Mouse (Mus musculus): Measurements from ENCODE around the gene Zfp324. TPM values are rescaled to one million over a fixed set of nuclear protein-coding genes. Genes with fewer than 3 reads are reported as not detected.

Gene Zfp324
- polyA plus RNA-seq, 1 experiment from 2014 or later, result 13.6 TPM

DNA sequence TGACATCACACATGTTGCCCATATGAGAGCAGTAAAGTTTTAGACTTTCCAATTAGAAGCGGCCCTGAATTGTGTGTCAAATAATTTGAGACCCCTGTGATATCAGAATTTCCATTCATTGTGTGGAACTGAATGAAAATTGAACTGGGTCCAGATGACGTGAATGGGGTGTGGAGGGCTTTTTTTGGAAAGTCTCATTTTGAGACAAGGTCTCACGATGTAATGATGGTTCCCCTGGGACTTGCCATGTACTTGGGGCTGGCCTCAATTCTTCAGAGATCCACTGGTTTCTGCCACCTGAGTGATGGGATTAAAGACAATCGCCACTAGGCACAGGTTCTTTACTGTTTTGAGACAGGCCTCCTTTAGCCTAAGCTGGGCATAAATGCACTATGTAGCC is 25.0 kb upstream of the Zfp324 start:
- Histone ChIP-seq H3K27ac (replicated peaks) (no peak overlapping the region), H3K4me2 (no peak overlapping the region), H3K4me3 (no peak overlapping the region), H3K27me3 (no peaks in the 10 kb centered on the region), H3K4me1 (replicated peaks) (no peaks in the 10 kb centered on the region), H3K9me3 (no peaks in the 10 kb centered on the region), H3K9ac (no peak overlapping the region), H3K36me3 (no peaks in the 10 kb centered on the region)
- WGBS, result 85% methylated on average over 4 of the region's 4 CpGs
- ATAC-seq (ENCODE audit: low FRiP score, low read depth), result no peak

DNA sequence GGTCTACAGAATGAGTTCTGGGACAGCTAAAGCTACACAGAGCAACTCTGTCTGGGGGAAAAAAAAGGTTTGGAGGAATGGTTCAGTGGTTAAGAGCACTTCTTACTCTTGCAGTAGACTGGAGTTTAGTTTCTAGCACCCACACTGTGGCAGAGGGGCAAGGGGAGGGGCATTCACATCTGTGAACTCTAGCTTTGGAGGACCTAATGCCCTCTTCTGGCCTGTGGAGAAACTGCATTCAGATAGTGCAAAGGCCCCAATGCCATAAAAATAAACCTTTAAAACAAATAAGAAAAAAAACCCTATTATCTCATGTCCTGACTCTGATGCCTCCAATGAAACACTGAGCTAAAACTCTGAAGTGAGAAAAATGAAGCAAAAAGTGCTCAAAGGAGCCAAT is 22.1 kb upstream of the Zfp324 start:
- Histone ChIP-seq H3K4me3 (no peak overlapping the region), H3K27me3 (no peaks in the 10 kb centered on the region), H3K36me3 (no peaks in the 10 kb centered on the region), H3K4me1 (replicated peaks) (no peaks in the 10 kb centered on the region), H3K9me3 (no peaks in the 10 kb centered on the region), H3K4me2 (no peak overlapping the region), H3K27ac (replicated peaks) (no peak overlapping the region), H3K9ac (no peak overlapping the region)
- no peak for ATAC-seq (ENCODE audit: low FRiP score, low read depth)

DNA sequence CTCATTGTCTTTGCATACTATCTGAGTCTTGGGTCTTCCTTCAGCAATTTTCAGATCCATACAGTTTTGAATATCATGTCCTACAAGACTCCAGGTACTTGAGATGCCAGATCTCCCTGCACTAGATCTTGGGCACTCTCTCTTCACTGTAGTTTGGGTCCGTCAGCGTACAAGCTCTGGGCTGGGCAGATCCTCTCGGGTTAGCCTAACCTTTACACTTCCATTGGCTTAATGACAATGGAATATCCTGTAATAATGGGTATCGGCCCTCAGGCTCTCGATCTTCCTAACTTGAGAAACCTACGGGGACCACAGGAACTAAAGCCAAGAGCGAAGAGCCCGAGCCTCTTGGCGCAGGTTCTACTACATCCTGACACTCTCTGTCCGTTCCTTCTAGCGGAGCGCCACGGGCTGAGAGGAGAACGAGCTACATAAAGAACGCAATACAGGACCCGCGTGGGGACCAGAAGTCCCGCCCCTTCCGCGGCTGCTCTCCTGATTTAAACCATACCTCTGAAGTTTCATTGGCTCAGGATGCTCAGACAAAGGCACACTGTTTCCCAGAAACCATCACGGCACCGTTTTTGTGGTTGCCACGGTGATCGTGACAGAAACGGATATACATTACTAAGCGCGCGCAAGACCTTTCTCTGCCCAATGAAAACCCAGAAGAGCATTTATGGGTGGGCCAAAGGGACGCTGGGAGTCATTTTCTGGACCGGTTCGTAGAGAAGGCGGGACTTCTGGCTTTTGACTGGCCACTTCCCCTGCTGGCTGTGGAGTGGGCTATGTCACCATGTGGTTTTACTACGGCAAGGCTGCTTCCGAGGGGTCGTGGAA is 16.4 kb upstream of the Zfp324 start:
- WGBS, result 8% methylated on average over 35 of the region's 35 CpGs
- Histone ChIP-seq H3K4me1 (replicated peaks) (peaks cover 8% of the 10 kb centered on the region), H3K9me3 (no peaks in the 10 kb centered on the region), H3K36me3 (no peaks in the 10 kb centered on the region), H3K4me3 (peak overlapping the region; percentile 47), H3K27me3 (no peaks in the 10 kb centered on the region), H3K27ac (replicated peaks) (peak overlapping the region; percentile 85), H3K9ac (peak overlapping the region; percentile 48), H3K4me2 (peak overlapping the region; percentile 79)
- ATAC-seq (ENCODE audit: low FRiP score, low read depth), result peak; percentile 98

DNA sequence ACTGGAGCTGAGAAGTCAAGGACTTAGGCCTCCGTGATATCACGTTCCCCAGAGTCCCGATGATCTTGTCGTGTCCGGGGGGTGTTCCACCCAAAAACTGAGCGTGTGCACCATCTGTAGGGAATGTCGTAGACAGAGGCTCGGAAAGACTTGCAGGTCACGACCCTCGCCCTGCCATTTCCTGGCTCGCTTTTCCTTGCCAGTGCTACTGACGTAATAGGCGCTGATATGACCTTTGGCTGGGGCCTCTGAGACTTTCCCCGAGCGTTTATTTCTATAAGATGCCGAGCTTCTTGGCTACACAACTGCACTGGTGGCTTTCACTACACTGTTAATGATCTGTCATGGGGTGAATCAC is 15.8 kb upstream of the Zfp324 start:
- Histone ChIP-seq H3K4me3 (peak overlapping the region; percentile 47), H3K9ac (peak overlapping the region; percentile 48), H3K4me1 (replicated peaks) (peaks cover 8% of the 10 kb centered on the region), H3K27me3 (no peaks in the 10 kb centered on the region), H3K27ac (replicated peaks) (peak overlapping the region; percentile 85), H3K36me3 (no peaks in the 10 kb centered on the region), H3K9me3 (no peaks in the 10 kb centered on the region), H3K4me2 (peak overlapping the region; percentile 79)
- no peak; the same call in 1 of the 2 replicates for ATAC-seq (ENCODE audit: low FRiP score, low read depth)
- WGBS, result 9% methylated on average over 16 of the region's 16 CpGs

DNA sequence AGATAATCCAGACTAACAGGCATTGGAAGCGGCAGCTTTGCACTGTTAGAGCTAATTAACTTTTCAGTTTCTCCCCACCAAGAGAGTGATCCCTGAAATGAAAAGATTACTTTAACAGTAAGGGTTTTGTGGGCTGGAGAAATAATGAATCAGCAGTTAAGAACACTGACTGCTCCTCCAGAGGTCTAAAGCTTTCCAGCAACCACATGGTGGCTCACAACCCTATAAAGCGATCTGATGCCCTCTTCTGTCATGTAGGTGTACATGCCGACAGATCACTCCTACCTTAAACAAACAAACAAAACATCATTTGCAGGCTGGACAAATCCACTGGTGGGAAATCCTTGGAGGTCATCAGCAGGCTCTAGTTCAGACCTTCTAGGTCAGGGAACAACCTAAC is 10.7 kb upstream of the Zfp324 start:
- Histone ChIP-seq H3K27me3 (no peaks in the 10 kb centered on the region), H3K4me1 (replicated peaks) (peaks cover 4% of the 10 kb centered on the region), H3K9me3 (no peaks in the 10 kb centered on the region), H3K36me3 (no peaks in the 10 kb centered on the region), H3K4me2 (no peak overlapping the region), H3K9ac (no peak overlapping the region), H3K4me3 (no peak overlapping the region), H3K27ac (replicated peaks) (no peak overlapping the region)
- no peak for ATAC-seq (ENCODE audit: low FRiP score, low read depth)
- WGBS, result 54% methylated on average over 3 of the region's 3 CpGs

DNA sequence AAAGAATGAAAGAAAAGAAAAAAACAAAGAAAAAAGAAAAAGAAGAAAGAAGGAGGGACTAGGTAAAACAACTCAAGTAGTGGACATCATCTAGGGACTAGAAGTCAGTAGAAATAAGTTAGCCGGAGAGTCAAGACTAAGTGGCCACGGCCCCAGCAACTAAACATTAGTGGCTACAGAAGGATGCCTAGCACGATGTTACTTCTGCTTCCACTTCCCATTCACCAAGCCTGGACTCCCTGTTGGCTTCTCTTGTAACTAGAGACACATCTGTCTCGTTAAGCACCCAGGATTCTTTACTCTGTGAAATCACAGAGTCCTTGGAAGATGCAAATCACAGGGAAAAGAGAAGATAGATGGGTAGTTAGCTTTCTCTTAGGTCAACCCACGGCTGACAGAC is 8.1 kb upstream of the Zfp324 start:
- no peak for ATAC-seq (ENCODE audit: low FRiP score, low read depth)
- Histone ChIP-seq H3K9ac (no peak overlapping the region), H3K4me3 (no peak overlapping the region), H3K9me3 (no peaks in the 10 kb centered on the region), H3K27ac (replicated peaks) (no peak overlapping the region), H3K4me1 (replicated peaks) (peaks cover 3% of the 10 kb centered on the region; the same call in 1 of the 2 replicates), H3K36me3 (no peaks in the 10 kb centered on the region), H3K27me3 (no peaks in the 10 kb centered on the region), H3K4me2 (no peak overlapping the region)
- 73% methylated on average over 5 of the region's 5 CpGs for WGBS

DNA sequence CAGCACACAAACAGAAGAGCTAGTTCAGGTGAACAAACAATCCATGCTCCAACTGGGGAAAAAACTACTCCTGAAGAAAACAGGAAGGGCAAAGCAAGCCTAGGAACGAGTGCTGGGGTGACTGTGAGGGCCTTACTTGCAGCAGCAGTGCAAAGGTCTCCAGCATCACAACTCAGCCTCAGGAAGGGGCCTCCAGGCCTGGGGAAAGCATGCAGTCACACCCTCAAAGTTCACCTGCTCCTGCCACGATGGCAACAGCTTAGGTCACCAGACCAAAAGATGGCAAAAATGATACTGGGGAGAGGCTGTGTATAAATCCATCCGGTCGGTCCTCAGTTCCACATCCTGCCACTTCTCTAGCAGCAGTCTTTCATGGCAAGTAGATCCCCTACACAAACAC is 6.7 kb upstream of the Zfp324 start:
- Histone ChIP-seq H3K9ac (no peak overlapping the region), H3K4me1 (replicated peaks) (peaks cover 3% of the 10 kb centered on the region; the same call in 1 of the 2 replicates), H3K4me3 (no peak overlapping the region), H3K36me3 (no peaks in the 10 kb centered on the region), H3K27ac (replicated peaks) (no peak overlapping the region), H3K27me3 (no peaks in the 10 kb centered on the region), H3K9me3 (no peaks in the 10 kb centered on the region), H3K4me2 (no peak overlapping the region)
- 83% methylated on average over 4 of the region's 4 CpGs for WGBS
- no peak for ATAC-seq (ENCODE audit: low FRiP score, low read depth)

DNA sequence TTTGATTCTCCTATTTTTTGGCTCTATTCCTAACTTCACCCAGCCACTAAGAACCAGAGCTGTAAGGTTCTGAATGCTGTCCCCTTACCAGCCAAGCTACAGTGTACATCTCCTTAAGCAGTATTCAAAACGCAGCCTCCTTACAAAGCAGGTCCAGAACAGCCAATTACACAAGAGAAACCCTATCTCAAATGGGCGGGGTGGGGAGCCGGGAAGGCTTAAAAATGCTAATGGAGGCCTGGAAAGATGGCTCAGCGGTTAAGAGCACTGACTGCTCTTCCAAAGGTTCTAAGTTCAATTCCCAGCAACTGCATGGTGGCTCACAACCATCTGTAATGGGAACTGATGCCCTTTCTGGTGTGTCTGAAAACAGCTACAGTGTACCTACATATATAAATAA is 5.9 kb upstream of the Zfp324 start:
- Histone ChIP-seq H3K4me1 (replicated peaks) (peaks cover 6% of the 10 kb centered on the region), H3K9ac (no peak overlapping the region), H3K9me3 (no peaks in the 10 kb centered on the region), H3K36me3 (no peaks in the 10 kb centered on the region), H3K4me2 (no peak overlapping the region), H3K4me3 (no peak overlapping the region), H3K27ac (replicated peaks) (no peak overlapping the region), H3K27me3 (no peaks in the 10 kb centered on the region)
- 14% methylated on average over 4 of the region's 4 CpGs for WGBS
- ATAC-seq (ENCODE audit: low FRiP score, low read depth), result no peak

DNA sequence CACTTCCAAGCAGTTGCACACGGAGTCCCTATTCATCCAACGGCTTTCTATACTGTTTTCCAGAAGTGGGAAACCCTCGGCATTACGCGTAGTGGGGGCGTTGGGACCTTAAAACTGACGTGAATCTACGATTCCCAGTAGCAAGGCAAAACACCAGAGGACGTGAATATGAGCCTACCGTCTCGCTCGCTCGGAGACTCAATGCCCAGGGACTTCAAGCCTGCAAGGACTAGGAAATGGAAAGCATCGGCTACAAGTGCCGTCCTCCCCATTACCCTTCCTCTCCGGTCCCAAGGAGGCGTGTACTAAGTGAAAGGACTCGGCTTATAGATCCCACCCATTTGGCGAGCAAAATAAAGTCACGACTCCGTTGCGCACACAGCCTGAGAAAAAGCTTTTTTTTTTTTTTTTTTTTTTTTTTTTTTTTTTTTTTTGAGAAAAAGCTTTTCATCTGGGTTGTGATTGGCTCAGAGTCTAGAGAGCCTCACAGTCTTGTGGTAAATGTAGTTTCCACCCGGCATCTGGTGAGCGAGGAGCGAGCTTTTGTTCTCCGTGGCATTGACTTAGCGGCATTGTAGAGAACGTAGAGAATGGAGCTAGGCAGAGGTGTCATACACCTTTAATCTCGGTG is 4.0 kb upstream of the Zfp324 start:
- WGBS, result 2% methylated on average over 29 of the region's 29 CpGs
- Histone ChIP-seq H3K4me2 (peak overlapping the region; percentile 67), H3K4me1 (replicated peaks) (peaks cover 15% of the 10 kb centered on the region), H3K9ac (peak overlapping the region; percentile 51), H3K27me3 (no peaks in the 10 kb centered on the region), H3K27ac (replicated peaks) (peak overlapping the region; percentile 86), H3K36me3 (no peaks in the 10 kb centered on the region), H3K9me3 (no peaks in the 10 kb centered on the region), H3K4me3 (peak overlapping the region; percentile 47)
- ATAC-seq (ENCODE audit: low FRiP score, low read depth), result peak; percentile 76

DNA sequence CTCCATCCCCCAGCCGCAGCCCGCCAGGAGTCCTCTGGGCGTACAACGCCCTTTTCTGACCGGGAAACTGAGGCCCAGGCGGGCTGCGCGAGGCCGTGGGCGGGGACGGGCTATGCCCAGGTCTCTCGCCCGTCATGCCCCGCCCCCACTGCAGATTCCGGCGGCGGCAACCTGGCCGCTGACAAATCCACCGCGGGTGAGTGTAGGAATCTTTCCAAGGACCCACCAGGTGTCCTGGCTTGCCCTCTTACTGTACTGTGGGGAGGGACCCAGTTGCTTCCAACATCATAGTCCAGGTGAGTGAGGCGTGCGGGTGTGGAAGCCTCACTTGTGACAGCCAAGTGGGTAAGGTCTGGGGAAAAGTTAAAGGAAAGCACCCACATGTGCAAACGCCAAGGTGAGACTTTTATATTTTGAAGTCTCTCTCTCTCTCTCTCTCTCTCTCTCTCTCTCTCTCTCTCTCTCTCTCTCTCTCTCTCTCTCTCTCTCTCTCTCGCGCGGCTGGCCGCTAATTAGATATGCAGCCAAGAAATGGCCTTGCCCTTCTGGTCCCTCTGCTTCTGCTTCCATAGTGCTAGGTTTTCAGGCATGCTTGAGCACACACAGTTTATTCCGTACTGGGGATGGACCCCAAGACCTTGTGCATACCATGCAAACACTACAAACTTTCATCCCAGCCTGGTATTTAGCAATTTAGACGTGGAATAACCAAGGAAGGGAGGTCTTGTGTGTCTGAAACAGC is 637 bp downstream of the Zfp324 start:
- H3K27ac ChIP-seq (replicated peaks), result peak overlapping the region; percentile 94
- 0% methylated on average over 28 of the region's 29 CpGs for WGBS
- H3K9ac ChIP-seq, result peak overlapping the region; percentile 88
- H3K4me3 ChIP-seq, result peak overlapping the region; percentile 79
- no peak for ATAC-seq (ENCODE audit: low FRiP score, low read depth)
- peaks cover 26% of the 10 kb centered on the region for H3K36me3 ChIP-seq
- no peaks in the 10 kb centered on the region for H3K9me3 ChIP-seq
- no peaks in the 10 kb centered on the region for H3K27me3 ChIP-seq
- peak overlapping the region; percentile 88 for H3K4me2 ChIP-seq
- H3K4me1 ChIP-seq (replicated peaks), result peaks cover 27% of the 10 kb centered on the region

DNA sequence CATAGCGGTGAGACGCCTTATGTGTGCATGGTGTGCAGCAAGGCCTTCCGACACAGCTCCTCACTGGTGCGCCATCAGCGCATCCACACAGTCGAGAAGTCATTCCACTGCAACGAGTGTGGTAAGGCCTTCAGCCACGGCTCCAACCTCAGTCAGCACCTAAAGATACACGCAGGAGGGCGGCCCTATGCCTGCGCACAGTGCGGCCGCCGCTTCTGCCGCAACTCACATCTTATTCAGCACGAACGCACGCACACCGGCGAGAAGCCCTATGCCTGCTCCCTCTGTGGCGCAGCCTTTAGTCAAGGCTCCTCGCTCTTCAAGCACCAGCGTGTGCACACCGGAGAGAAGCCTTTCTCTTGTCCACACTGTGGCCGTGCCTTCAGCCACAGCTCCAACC is 5.3 kb downstream of the Zfp324 start:
- no peaks in the 10 kb centered on the region for H3K9me3 ChIP-seq
- H3K36me3 ChIP-seq, result peaks cover 40% of the 10 kb centered on the region
- no peak overlapping the region for H3K27ac ChIP-seq (replicated peaks)
- H3K27me3 ChIP-seq, result no peaks in the 10 kb centered on the region
- no peak overlapping the region for H3K4me3 ChIP-seq
- peaks cover 17% of the 10 kb centered on the region for H3K4me1 ChIP-seq (replicated peaks)
- 95% methylated on average over 25 of the region's 25 CpGs for WGBS
- ATAC-seq (ENCODE audit: low FRiP score, low read depth), result no peak
- no peak overlapping the region for H3K4me2 ChIP-seq
- H3K9ac ChIP-seq, result no peak overlapping the region
